Mouse (Mus musculus): ENCODE results near the gene Wipf1.

Wipf1 gene

DNA sequence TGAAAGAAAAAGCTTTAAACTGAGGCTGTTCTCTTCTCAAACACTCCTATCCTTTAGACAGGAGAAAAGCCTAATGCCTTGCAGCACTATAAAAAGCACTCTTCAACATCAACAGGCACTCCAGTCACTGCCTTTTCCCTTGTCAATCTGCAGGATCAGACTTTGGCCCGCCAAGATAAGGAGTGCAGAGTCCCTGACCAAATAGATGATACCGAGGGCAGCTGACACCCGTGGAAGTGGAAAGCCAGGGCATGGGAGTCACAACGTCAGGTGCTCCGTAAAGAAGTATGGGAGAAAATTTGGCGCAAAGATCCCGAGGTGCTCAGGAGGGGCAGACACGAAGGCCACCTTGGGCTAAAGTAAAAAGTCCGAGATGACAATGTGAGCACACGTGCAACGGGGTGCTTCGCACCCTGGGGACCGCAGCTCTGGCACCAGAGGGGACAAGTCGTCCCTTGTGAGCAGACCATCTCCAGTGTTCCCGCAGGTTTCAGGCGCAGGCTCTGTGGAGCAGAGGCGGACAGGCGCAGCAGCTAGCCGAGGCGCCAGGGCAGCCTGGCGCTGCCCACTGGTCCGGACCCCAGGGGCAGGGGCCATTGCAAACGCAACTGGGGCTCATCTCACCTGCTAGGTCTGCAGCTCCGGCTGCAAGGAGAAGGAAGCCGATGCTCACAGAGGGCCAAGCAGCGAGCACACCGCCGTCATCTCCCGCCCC is 143.7 kb downstream of the Wipf1 start:
- no peak for DNase-seq (ENCODE audit: low spot score)

DNA sequence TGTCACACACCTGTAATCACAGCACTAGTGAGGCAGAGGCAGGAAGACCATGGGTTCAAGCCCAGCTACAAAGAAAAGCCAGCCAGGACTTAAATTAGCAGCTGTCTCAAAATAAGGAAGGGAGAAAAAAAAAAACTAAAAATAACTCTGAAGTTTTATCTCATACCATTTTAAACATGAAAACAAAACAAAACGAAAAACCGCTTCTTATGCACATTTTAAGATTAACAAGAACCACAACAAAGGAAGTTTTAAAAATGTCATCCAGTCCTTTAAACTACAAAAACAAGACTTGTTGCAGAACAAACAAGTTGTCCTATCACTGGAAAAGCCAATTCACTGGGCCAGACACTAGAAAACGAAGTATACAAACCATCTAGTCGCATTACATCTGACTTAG is 144.4 kb downstream of the Wipf1 start:
- DNase-seq (ENCODE audit: low spot score): no peak

DNA sequence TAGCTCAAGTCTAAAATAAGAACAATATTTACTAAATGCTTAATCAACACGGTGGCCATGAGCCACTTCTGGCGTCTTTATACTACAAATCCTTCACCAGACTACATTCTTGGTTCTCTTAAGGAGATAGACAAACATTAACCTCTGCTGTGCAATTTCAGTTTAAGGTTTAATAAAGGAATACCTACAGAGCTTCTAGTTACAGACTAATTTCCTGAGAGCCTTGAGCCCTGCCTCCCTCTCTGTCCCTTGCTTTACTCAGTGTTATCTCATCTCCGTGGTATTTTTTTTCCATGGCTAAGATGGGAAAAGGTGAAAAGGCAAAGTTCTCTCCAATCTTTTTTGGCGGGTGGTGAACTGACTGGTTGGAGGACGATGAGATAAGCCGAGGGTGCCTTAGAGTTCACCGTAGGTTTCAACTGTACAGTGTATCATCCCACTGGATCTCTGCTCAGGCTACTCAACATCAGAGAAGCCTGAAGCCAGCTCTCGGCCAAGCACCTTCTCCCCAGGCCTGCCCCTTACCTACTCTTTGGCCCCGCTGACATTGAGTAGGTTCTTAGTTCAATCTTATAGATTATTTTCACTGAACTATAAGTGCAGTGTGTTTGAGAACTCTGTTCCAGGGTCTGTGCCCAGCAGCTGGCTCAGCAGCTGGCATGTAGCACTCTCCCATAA is 149.1 kb downstream of the Wipf1 start:
- DNase-seq (ENCODE audit: low spot score): no peak

DNA sequence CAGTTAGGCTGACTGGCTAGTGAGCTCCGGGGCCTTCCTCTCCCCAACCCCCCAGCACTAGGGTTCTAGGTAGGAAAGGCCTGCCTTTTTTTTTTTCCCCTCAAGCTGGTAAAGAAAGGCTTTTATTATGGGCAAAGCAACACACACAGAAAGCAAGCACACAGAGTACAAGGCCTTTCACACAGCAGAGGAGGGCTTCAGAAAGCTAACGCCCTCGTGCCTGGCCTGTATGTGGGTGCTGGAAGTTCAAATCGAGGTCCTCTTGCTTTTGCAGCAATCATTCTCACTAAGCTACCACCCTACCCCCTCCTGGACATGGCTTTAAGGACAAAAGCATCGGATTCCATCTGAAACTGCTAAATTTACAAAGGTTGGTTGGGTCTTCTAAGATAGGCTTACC is 149.9 kb downstream of the Wipf1 start:
- no peak for DNase-seq (ENCODE audit: low spot score)

Measured in ovary, postnatal 10 days (tissue).